Mouse (Mus musculus): Measurements from ENCODE around the gene A530084C06Rik. TPM values are rescaled to one million over a fixed set of nuclear protein-coding genes. Genes with fewer than 3 reads are reported as not detected.

Gene A530084C06Rik
- polyA plus RNA-seq, 1 experiment from 2014 or later = not detected

- 77% methylated on average over 5 of the region's 5 CpGs for WGBS
- Histone ChIP-seq H3K4me1 (peaks cover 7% of the 10 kb centered on the region; the same call in 1 of the 2 replicates), H3K27me3 (peaks cover 22% of the 10 kb centered on the region), H3K9me3 (replicated peaks) (no peaks in the 10 kb centered on the region), H3K9ac (no peak overlapping the region), H3K4me2 (replicated peaks) (no peak overlapping the region), H3K27ac (no peak overlapping the region), H3K36me3 (no peaks in the 10 kb centered on the region), H3K4me3 (no peak overlapping the region)
- ATAC-seq (ENCODE audit: low FRiP score) = 0 out of 2 replicates have a peak, but pooled peaks have one; percentile 8
Observed at GRCm38 (mm10) chr13:31531186-31531585, 27.9 kb downstream of the A530084C06Rik start.

GRCm38 (mm10) chr13:31524976-31525375 is 34.2 kb downstream of the A530084C06Rik start:
- Histone ChIP-seq H3K4me1 (no peaks in the 10 kb centered on the region), H3K9me3 (replicated peaks) (no peaks in the 10 kb centered on the region), H3K4me2 (replicated peaks) (no peak overlapping the region), H3K27me3 (0 out of 2 replicates have a peak, but pooled peaks cover 10% of the 10 kb centered on the region), H3K27ac (no peak overlapping the region), H3K4me3 (no peak overlapping the region), H3K36me3 (no peaks in the 10 kb centered on the region), H3K9ac (no peak overlapping the region)
- ATAC-seq (ENCODE audit: low FRiP score) = no peak
- 87% methylated on average over 4 of the region's 4 CpGs for WGBS

DNA sequence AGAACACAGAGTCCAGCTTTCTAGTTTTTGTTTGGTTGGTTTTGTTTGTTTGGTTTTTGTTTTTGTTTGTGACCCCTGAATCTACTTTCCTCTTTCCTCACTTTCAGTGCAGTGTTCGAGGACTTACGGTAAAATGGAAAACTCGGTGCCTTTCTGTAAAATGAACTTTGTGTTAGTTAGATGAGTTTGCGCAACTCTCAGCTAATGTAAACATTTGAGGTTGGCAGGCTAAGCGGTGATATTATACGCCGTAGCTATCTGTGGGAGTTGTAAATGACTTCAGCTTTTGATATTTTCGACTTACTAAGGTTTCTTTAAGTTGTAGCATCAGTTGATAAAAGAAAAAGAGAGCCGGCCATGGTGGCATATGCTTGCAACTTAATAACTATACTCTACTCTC is 40.2 kb downstream of the A530084C06Rik start:
- ATAC-seq (ENCODE audit: low FRiP score) = no peak
- H3K4me1 ChIP-seq = no peaks in the 10 kb centered on the region
- H3K27me3 ChIP-seq = no peaks in the 10 kb centered on the region
- H3K9me3 ChIP-seq (replicated peaks) = no peaks in the 10 kb centered on the region
- WGBS = 91% methylated on average over 9 of the region's 9 CpGs
- no peak overlapping the region for H3K27ac ChIP-seq
- H3K4me2 ChIP-seq (replicated peaks) = no peak overlapping the region
- H3K9ac ChIP-seq = no peak overlapping the region
- H3K4me3 ChIP-seq = no peak overlapping the region
- no peaks in the 10 kb centered on the region for H3K36me3 ChIP-seq

- no peak for ATAC-seq (ENCODE audit: low FRiP score)
- Histone ChIP-seq H3K4me2 (replicated peaks) (no peak overlapping the region), H3K9ac (no peak overlapping the region), H3K36me3 (no peaks in the 10 kb centered on the region), H3K9me3 (replicated peaks) (no peaks in the 10 kb centered on the region), H3K27ac (no peak overlapping the region), H3K27me3 (no peaks in the 10 kb centered on the region), H3K4me1 (no peaks in the 10 kb centered on the region), H3K4me3 (no peak overlapping the region)
- 79% methylated on average over 10 of the region's 10 CpGs for WGBS
Observed at GRCm38 (mm10) chr13:31518411-31518886, 40.7 kb downstream of the A530084C06Rik start.

- Histone ChIP-seq H3K4me1 (no peaks in the 10 kb centered on the region), H3K9ac (no peak overlapping the region), H3K36me3 (no peaks in the 10 kb centered on the region), H3K4me2 (replicated peaks) (no peak overlapping the region), H3K27me3 (no peaks in the 10 kb centered on the region), H3K9me3 (replicated peaks) (no peaks in the 10 kb centered on the region), H3K27ac (no peak overlapping the region), H3K4me3 (no peak overlapping the region)
- no peak for ATAC-seq (ENCODE audit: low FRiP score)
- WGBS = 90% methylated on average over 7 of the region's 7 CpGs
Observed at GRCm38 (mm10) chr13:31515261-31515660, 43.9 kb downstream of the A530084C06Rik start.

DNA sequence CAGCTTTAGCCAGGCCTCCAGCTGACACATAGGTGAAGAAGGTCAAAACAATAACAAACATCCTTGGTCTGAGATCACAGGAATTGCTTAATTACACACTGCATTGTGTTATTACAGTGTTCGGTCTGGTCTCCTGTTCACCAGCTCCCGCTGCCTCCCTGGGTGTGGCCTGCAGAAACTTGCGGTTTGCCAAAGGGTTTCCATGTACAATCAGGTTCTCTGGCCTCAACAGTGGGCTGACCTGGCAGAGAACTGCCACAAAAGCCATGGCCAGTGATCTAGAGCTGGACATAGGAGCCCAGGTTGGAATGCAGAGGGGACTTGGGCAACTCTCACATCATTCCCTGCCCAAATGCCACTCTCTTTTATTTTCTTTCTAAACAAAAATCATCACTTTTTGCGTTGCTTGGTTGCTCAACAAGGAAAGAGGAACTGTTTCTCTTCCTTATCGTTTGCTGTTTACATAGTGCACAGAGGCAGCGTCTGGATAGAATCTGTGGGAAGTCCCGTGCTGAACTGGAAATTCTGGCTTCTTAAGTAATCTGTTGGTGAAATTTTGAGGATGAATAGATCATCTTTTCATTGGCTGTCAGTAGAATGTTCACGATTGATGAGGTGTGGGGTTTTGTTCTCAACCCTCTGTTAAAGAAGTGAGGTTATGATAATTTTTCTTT is 52.5 kb downstream of the A530084C06Rik start:
- no peak overlapping the region for H3K4me2 ChIP-seq (replicated peaks)
- ATAC-seq (ENCODE audit: low FRiP score) = no peak
- no peaks in the 10 kb centered on the region for H3K9me3 ChIP-seq (replicated peaks)
- no peak overlapping the region for H3K9ac ChIP-seq
- no peaks in the 10 kb centered on the region for H3K36me3 ChIP-seq
- H3K27ac ChIP-seq = no peak overlapping the region
- H3K4me1 ChIP-seq = no peaks in the 10 kb centered on the region
- H3K27me3 ChIP-seq = no peaks in the 10 kb centered on the region
- 79% methylated on average over 8 of the region's 8 CpGs for WGBS
- no peak overlapping the region for H3K4me3 ChIP-seq

Other genes with a start within 250 kb of the A530084C06Rik start
- 2.9 and 3.0 TPM in 2 replicates for gene Foxq1, start 3.2 kb downstream of the A530084C06Rik start, polyA plus RNA-seq (2016; fragmentation: Nextera tagmentation; extraction: Ambion mirVana)
- gene Foxf2, start 66.5 kb upstream of the A530084C06Rik start, polyA plus RNA-seq (2016; fragmentation: Nextera tagmentation; extraction: Ambion mirVana) = 9.4 and 9.5 TPM in 2 replicates
- gene Foxc1, start 247.3 kb upstream of the A530084C06Rik start, polyA plus RNA-seq (2016; fragmentation: Nextera tagmentation; extraction: Ambion mirVana) = 11.0 and 11.5 TPM in 2 replicates

Data from hindbrain, embryonic 12.5 days (tissue).